Mouse (Mus musculus) heart, postnatal 10 days (tissue): ENCODE measurements around the gene Kansl3. TPM values are rescaled to one million over a fixed set of nuclear protein-coding genes. Genes with fewer than 3 reads are reported as not detected.

Experiments used
- DNase-seq, 2 experiments: peaks; one replicate each; pipeline ENCODE4 v3.0.0; 2021
- intact Hi-C: fragments of 180-260 bp; cut with DNase I; formaldehyde crosslinking; loops from one replicate; pipeline ENCODE4 v1.15.1; 2025
- total RNA-seq, 2 experiments: library from RNA; stranded (reverse); gene quantifications; 2 replicates each; pipeline ENCODE4 v1.2.3; 2021

Kansl3 gene
- 10 to 100 TPM; 63.2 to 66.8 TPM for total RNA-seq

- DNase-seq = peak; percentile 92 to 96
- intact Hi-C loops = loop anchor here (2.0 to 5.0 kb wide), 2 partner anchors 102 to 123 kb away; partner anchors contain the start of gene Cnnm4
Measured at GRCm38 (mm10) chr1:36368969-36369645, at the start of gene Kansl3. TSS of gene Kansl3 (minus strand) at chr1:36369181.

- intact Hi-C loops = no loop called here
Measured at GRCm38 (mm10) chr1:36404531-36404930, 35.5 kb upstream of the Kansl3 start.

GRCm38 (mm10) chr1:36401509-36401908, 32.5 kb upstream of the Kansl3 start:
- intact Hi-C loops = no loop called here
- DNase-seq = no peak

More at GRCm38 (mm10) chr1:36404531-36404930, 35.5 kb upstream of the Kansl3 start:
- DNase-seq = no peak

- intact Hi-C loops = no loop called here
- no peak for DNase-seq
Measured at GRCm38 (mm10) chr1:36397041-36397440, 28.1 kb upstream of the Kansl3 start.

- intact Hi-C loops = no loop called here
- peak in 1 of 2 experiments; percentile 8 for DNase-seq
Measured at GRCm38 (mm10) chr1:36379582-36379981, 10.6 kb upstream of the Kansl3 start.

GRCm38 (mm10) chr1:36378880-36379279, 9.9 kb upstream of the Kansl3 start:
- DNase-seq = no peak
- intact Hi-C loops = no loop called here

- intact Hi-C loops = no loop called here
- no peak for DNase-seq
Measured at GRCm38 (mm10) chr1:36371934-36372845, 3.2 kb upstream of the Kansl3 start, which contains the start of gene Fer1l5. TSS of gene Fer1l5 (plus strand) at chr1:36372291.

GRCm38 (mm10) chr1:36370918-36371317, 1.9 kb upstream of the Kansl3 start:
- no peak for DNase-seq
- intact Hi-C loops = no loop called here

GRCm38 (mm10) chr1:36368112-36368968, 641 bp downstream of the Kansl3 start:
- peak; percentile 36 to 43 for DNase-seq
- intact Hi-C loops = loop anchor here (2.0 to 5.0 kb wide), 2 partner anchors 102 to 124 kb away; partner anchors contain the start of gene Cnnm4

GRCm38 (mm10) chr1:36367698-36368097, 1.3 kb downstream of the Kansl3 start:
- intact Hi-C loops = loop anchor here (2.0 to 5.0 kb wide), 2 partner anchors 103 to 125 kb away; partner anchors contain the start of gene Cnnm4

GRCm38 (mm10) chr1:36356955-36357695, 11.9 kb downstream of the Kansl3 start:
- DNase-seq = no peak
- intact Hi-C loops = no loop called here

More at GRCm38 (mm10) chr1:36367698-36368097, 1.3 kb downstream of the Kansl3 start:
- DNase-seq = peak in 1 of 2 experiments; percentile 4

- no peak for DNase-seq
- intact Hi-C loops = no loop called here
Measured at GRCm38 (mm10) chr1:36352351-36352750, 16.6 kb downstream of the Kansl3 start.

- intact Hi-C loops = no loop called here
- no peak for DNase-seq
Measured at GRCm38 (mm10) chr1:36342547-36342946, 26.4 kb downstream of the Kansl3 start.

GRCm38 (mm10) chr1:36332955-36333887, 35.8 kb downstream of the Kansl3 start:
- DNase-seq = no peak
- intact Hi-C loops = no loop called here

- intact Hi-C loops = no loop called here
- DNase-seq = no peak
Measured at GRCm38 (mm10) chr1:36331743-36332142, 37.2 kb downstream of the Kansl3 start.

- intact Hi-C loops = no loop called here
- no peak for DNase-seq
Measured at GRCm38 (mm10) chr1:36326815-36327214, 42.2 kb downstream of the Kansl3 start.

- intact Hi-C loops = no loop called here
- DNase-seq = no peak
Measured at GRCm38 (mm10) chr1:36325900-36326321, 43.1 kb downstream of the Kansl3 start.

GRCm38 (mm10) chr1:36323746-36324448, 45.1 kb downstream of the Kansl3 start:
- intact Hi-C loops = loop anchor here (1.0 kb wide), 1 partner anchor 172 kb away; no protein-coding TSS in a partner anchor
- DNase-seq = peak; percentile 68 to 69
